Mouse (Mus musculus) naive thymus-derived CD4-positive, alpha-beta T cell, adult 2 months (primary cell): ENCODE data around the gene Adnp.
A peak's percentile ranks its signal among the peaks of the same experiment; 100 is the strongest.

ENCODE experiments used
- DNase-seq: peaks from one replicate; pipeline ENCODE4 v3.0.0-alpha.2; 2011; ENCODE audit warnings: low read depth

Gene Adnp

DNA sequence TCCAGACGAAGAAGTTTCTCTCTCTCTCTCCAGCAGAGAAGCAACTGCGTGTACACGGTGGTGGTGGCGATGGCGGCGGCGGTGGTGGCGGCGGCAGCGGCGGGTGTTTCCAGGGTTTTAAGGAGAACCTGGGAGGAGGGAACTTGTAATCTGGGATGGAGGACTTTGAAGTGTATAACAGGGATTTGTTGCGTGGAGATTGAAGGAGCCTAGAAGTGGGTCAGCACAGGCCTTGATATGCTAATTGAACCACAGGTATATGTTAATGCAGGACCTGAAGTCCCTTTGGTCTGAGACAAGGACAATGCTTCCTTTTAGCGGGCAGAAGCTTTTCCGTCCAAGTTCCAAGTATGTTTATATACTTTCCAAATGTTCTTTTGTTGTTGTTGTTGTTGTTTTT, 50.6 kb downstream of the Adnp start:
- no peak for DNase-seq

DNA sequence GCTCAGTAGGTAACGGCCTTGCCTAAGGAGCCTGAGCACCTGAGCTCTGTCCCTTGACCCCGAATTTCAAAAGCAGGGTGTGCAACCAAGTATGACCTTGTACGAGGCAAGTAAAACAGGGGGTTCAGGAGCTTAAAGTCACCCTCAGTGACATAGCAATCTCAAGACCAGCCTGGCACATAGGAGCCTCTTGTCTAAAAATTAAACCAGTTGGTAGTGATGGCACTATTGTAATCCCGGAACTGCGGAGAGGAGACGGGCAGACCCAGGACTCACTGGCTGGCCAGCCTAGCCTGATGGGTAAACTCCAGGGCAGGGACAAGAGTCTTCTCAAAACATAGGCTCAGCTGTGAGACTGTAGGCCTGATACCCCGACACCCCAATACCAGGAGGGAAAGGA, 51.2 kb downstream of the Adnp start:
- no peak for DNase-seq

DNA sequence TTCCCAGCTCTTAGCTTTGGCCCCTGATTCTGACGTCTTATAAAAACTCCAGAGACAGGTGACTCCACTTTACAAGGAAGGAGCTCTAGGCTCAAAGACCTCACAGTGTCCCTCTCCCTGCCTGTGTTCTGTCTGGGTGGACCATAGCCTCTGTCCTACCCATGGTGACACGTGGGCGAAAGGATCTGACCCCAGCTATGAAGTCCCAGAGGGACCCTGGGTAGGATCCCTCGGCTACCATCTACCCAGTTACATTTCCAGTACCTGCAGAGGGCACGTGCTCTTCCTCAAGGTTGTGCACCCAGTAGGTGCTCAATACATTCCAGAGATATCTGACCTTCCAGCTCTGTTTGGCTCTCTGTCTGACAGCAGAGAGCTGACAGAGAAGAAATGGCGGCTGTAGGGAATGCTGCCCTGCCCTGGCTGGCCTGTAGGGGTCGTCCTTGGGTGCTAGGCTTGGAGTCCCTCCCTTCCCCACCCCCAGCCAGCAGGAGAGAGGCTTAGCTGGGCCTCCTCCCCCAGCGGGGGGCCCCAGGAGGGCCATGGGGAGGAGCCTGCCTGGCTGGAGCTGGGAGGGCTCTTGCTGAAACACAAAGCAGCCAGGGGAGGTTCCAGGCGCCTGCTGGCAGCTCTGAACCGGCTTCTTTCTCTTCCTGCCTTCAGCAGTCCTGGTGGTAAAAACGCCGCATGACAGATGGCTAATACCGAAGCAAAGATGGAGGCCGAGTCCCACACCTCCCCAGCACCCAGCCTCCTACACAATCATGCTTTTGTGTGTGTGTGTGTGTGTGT, 52.6 kb downstream of the Adnp start:
- DNase-seq, result peak; percentile 93

DNA sequence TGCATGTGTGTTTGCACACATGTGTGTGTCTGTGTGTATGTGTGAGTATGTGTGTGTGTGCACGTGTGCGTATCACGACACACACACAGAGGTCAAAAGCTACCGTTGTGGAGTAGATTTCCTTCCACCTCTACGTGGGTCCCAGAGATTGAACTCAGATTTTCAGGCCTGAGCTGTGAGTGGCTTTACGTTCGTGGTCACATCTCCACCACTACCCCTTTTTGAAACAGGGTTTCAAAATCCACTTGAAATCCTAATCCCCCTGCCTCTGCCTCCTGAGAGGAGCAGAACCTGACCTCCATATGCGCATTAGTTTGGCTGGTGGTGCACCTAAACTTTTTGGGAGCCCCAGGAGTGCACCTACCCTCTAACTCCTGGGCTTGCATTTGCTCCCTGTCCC, 57.7 kb downstream of the Adnp start:
- no peak for DNase-seq

GRCm38 (mm10) chr2:168147722-168148432, 59.0 kb downstream of the Adnp start:
- DNase-seq, result no peak

DNA sequence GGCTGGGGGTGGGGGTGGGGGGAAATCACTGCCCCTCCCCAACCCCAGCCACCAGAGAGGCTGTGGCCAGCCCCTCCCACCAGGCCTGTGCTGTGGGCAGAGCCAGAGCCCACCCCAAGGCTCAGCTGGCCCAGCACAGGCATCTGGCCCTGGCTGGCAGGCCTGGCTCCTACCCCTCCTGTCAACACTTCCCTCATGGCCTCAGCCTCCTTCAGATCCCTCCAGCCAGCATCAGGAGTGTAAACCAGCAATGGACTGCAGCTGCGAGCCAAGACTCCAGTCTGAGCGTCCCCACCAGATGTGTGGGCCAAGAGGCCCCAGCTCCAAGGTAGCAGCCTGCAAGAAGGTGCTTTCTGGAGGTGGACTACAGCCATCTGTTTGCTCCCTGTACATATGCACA, 61.5 kb downstream of the Adnp start:
- no peak for DNase-seq

DNA sequence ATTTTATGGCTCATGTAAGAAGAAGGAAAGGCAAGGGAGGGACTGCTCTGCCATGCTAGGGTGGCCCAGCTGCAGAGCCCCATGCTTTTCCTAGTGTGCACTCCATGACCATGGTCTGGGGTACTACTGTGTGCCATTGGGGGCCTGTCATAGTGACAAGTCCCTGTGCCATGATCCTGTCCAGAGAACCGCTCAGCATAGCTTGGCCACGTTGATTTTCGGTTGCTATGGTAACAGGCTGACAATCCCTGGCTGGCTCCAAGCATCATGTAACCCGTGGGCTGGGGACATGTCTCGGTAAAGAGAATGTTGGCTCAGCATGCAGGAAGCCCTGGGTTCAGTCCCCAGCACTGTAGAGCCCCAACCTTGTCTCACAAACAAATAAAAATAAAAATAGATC, 63.1 kb downstream of the Adnp start:
- DNase-seq, result no peak

DNA sequence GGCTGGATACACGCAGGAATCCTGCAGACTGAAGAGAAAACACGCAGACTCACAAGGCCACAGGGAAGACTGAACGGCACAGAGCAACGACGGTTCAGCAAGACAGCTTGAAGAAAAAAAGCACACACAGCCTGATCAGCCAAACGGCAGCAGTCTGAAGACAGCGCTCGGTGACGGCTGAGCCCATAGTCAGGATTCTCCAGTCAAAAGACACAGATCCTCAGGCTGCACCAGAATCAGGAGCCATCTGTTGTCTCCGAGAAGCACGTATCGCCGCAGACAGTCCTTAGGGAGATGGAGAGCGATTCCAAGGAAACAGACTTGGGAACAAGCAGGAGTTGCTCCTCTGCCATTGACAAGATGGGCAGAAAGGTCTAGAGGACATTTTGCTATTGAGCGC, 69.8 kb downstream of the Adnp start:
- no peak for DNase-seq
